Mouse (Mus musculus): ENCODE measurements around the gene Gm20772. TPM values are rescaled to one million over a fixed set of nuclear protein-coding genes. Genes with fewer than 3 reads are reported as not detected.
"Not testable (repeated sequence)": the region's sequence is repeated elsewhere in the genome, so short reads cannot be mapped to it uniquely, and the experiment has no call there.

Gene Gm20772
- not detected in 2 replicates for polyA plus RNA-seq (2014; fragmentation: Nextera tagmentation; extraction: Ambion mirVana)

DNA sequence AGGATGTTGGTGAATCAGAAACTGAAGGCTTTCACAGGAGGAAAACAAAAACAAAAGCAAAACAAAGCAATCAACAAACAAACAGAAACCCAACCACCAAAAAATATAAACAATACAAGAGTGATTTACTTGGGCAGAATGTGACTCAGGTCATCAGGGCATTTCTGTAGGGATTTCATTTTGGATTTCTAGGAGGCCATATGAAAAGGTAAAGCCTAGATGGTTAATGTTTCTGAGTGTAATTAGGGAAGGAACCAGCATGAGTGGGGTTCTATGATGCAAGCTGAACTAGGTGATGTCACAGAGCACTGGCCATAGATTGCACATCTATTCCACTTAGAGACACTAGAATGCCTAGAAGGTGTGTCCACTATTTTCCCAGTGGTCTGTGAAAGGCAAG, at the start of gene Gm20772, which contains the start of gene Gm20831:
Gm20772 (plus strand) TSS at position 301 of the 400 bp plus-strand sequence.
Gm20831 (plus strand) TSS at position 301 of the 400 bp plus-strand sequence.
- H3K27ac ChIP-seq (replicated peaks; ENCODE audit: low read depth, low read length); H3K9ac ChIP-seq (replicated peaks; ENCODE audit: low read length); H3K27me3 ChIP-seq (ENCODE audit: control insufficient read depth, insufficient read depth, low read length); H3K4me1 ChIP-seq (ENCODE audit: control insufficient read depth, insufficient read depth, low read length); H3K4me2 ChIP-seq (ENCODE audit: low read depth, low read length); H3K4me3 ChIP-seq (ENCODE audit: low read depth, low read length); ATAC-seq (replicated peaks; ENCODE audit: insufficient number of reproducible peaks, low FRiP score, low TSS enrichment, low read depth); H3K36me3 ChIP-seq (replicated peaks; ENCODE audit: control insufficient read depth, insufficient read depth, low read depth, low read length); DNase-seq (ENCODE audit: low spot score); H3K9me3 ChIP-seq (replicated peaks; ENCODE audit: control insufficient read depth, low read length): not testable (repeated sequence)

DNA sequence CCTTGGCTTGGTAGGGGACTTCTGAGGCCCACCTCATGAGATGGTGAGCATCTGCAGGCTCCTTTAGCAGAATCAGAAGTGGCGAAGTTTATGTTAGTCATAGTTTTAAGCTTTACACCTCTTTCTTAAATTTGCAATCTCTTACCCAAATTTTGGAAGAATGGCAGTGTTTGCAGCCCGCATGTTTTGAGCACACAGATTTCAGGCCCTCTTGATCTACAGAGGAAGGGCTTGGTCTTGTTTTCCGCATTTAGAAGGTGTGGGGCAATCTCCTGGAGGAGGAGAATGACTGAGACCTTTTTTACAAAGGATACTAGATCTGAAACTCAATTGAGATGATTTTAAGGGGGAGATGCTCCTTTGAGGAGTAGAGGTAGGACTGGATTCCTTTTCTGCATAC, 28.4 kb upstream of the Gm20772 start, which contains the start of gene Gm21904:
Gm21904 (minus strand) TSS at position 101 of the 400 bp plus-strand sequence.
- not testable (repeated sequence) for H3K4me1 ChIP-seq (ENCODE audit: control insufficient read depth, insufficient read depth, low read length); DNase-seq (ENCODE audit: low spot score); H3K9ac ChIP-seq (replicated peaks; ENCODE audit: low read length); H3K27ac ChIP-seq (replicated peaks; ENCODE audit: low read depth, low read length); H3K36me3 ChIP-seq (replicated peaks; ENCODE audit: control insufficient read depth, insufficient read depth, low read depth, low read length); H3K9me3 ChIP-seq (replicated peaks; ENCODE audit: control insufficient read depth, low read length); H3K4me2 ChIP-seq (ENCODE audit: low read depth, low read length); H3K4me3 ChIP-seq (ENCODE audit: low read depth, low read length); H3K27me3 ChIP-seq (ENCODE audit: control insufficient read depth, insufficient read depth, low read length); ATAC-seq (replicated peaks; ENCODE audit: insufficient number of reproducible peaks, low FRiP score, low TSS enrichment, low read depth)
- no CpG with 5 or more reads among the region's 3 CpGs for WGBS

Other genes starting within 250 kb of the Gm20772 start
- not detected in 2 replicates for gene Gm21904, start 28.5 kb upstream of the Gm20772 start, polyA plus RNA-seq (2014; fragmentation: Nextera tagmentation; extraction: Ambion mirVana)
- gene Gm20831, start within 50 bp of the Gm20772 start, polyA plus RNA-seq (2014; fragmentation: Nextera tagmentation; extraction: Ambion mirVana) = not detected in 2 replicates
- not detected in 2 replicates for gene Srsy, start 62.6 kb downstream of the Gm20772 start, polyA plus RNA-seq (2014; fragmentation: Nextera tagmentation; extraction: Ambion mirVana)
- gene Gm21764, start 187.1 kb downstream of the Gm20772 start, polyA plus RNA-seq (2014; fragmentation: Nextera tagmentation; extraction: Ambion mirVana) = not detected in 2 replicates
- gene Ssty1, start 214.4 kb downstream of the Gm20772 start, polyA plus RNA-seq (2014; fragmentation: Nextera tagmentation; extraction: Ambion mirVana) = not detected in 2 replicates